Mouse (Mus musculus) heart, adult 2 months (tissue): ENCODE results near the gene Tspyl1.
A peak's percentile ranks its signal among the peaks of the same experiment; 100 is the strongest.

Experiments
- CTCF ChIP-seq: fragments of 200-600 bp; IDR thresholded peaks from 2 replicates; pipeline ENCODE4 v1.8.1; 2022; ENCODE audit warnings: antibody characterized with exemption, mild to moderate bottlenecking, moderate library complexity
- POLR2A ChIP-seq: fragments of 200-500 bp; IDR thresholded peaks from 2 replicates; pipeline ENCODE4 v1.6.1; 2011; ENCODE audit warnings: mild to moderate bottlenecking, low read depth, low read length, control low read depth; ENCODE audit not compliant: insufficient read depth

DNA sequence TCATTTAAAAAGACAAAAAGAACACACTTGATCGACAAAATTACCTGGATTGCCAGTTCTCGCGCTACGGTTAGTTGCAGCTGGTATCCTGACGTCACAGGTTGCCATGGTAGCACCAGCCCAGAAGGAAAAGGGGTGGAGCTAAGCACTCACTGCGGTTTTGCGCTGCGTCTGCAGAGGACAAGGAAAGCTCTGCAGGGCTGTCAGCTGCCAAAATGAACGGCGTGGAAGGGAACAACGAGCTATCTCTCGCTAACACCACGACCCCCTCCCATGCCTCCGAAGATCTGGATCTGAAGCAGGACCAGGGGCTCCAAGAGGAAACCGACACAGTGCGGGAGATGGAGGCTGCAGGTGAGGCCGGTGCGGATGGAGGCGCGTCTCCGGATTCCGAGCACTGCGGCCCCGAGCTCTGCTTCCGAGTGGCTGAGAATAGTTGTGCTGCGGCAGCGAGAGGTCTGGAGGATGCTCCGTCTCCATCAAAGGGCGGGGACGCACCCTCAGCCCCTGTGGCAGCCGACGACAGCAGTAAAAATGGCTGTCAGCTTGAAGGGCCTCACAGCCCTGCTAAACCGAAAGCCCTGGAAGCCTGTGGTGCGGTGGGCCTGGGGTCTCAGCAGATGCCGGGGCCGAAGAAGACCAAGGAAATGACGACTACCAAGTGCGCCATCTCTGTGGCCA lies 15.4 kb downstream of the Tspyl1 start, which contains the start of gene Tspyl4:
- TF ChIP-seq CTCF (no peak), POLR2A (peak; percentile 91)
